Mouse (Mus musculus) cerebellum, adult 2 months (tissue): ENCODE results near the gene Foxn2. TPM values are rescaled to one million over a fixed set of nuclear protein-coding genes. Genes with fewer than 3 reads are reported as not detected.
A peak's percentile ranks its signal among the peaks of the same experiment; 100 is the strongest.

Experiments used
- DNase-seq, 2 experiments: peaks; one replicate each; pipeline ENCODE4 v3.0.0; 2021
- H3K27ac ChIP-seq: fragments of 200-500 bp; 2 replicates; pipeline ENCODE4 v1.5.1; 2012; ENCODE audit warnings: low read length, control low read depth, inconsistent platforms; ENCODE audit not compliant: insufficient read depth
- H3K27me3 ChIP-seq: fragments of 200-500 bp; 2 replicates; pipeline ENCODE4 v1.6.1; 2012; ENCODE audit warnings: inconsistent platforms, mild to moderate bottlenecking, low read length, moderate library complexity; ENCODE audit not compliant: control insufficient read depth, insufficient read depth
- H3K4me1 ChIP-seq: fragments of 200-500 bp; 2 replicates; pipeline ENCODE4 v1.6.1; 2011; ENCODE audit warnings: low read length; ENCODE audit not compliant: control insufficient read depth, insufficient read depth
- H3K4me3 ChIP-seq: fragments of 200-500 bp; replicated peaks from 2 replicates; pipeline ENCODE3; 2011; ENCODE audit warnings: mild to moderate bottlenecking, low read depth, low read length, control low read depth; ENCODE audit not compliant: insufficient read depth
- CTCF ChIP-seq: fragments of 200-500 bp; IDR thresholded peaks from 2 replicates; pipeline ENCODE4 v1.5.1; 2011; ENCODE audit warnings: low read depth, mild to moderate bottlenecking, control low read depth, low read length, moderate library complexity, borderline replicate concordance; ENCODE audit not compliant: insufficient read depth
- POLR2A ChIP-seq: fragments of 200-500 bp; IDR thresholded peaks from 2 replicates; pipeline ENCODE4 v1.6.1; 2011; ENCODE audit warnings: low read length, control low read depth, borderline replicate concordance; ENCODE audit not compliant: insufficient read depth
- WGBS: fragments of 180-500 bp; shearing (Covaris S2); methylation state at CpG from one replicate; pipeline ENCODE4 v1.1.7; 2018; 5-methylcytosine and 5-hydroxymethylcytosine counted together
- polyA plus RNA-seq: library from polyadenylated mRNA; depleted of rRNA; stranded (reverse); fragments of >200 nt; gene quantifications from 2 replicates; pipeline ENCODE4 v1.2.3, GENCODE M21; 2012

The Foxn2 gene
- polyA plus RNA-seq, 1 experiment = 20.1 TPM

DNA sequence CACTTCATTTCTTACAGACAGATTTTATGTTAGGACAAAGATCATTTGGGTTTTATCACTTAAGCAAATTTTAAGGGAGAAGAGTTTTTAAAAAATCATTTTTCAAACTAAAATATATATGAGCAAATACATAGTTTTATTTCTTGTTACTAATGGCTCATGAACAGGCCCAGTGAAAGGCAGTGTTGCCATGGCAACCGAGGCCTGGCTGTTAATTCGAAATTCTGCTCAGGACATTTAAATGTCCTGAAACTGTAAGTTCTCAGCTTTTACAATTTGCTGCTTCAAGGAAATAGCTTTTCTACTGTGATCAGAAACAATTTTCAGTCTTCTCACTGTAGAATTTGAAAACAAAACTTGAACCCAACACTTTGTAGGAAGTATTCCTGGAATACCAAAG, 33.3 kb downstream of the Foxn2 start:
- 45% methylated on average over 2 of the region's 2 CpGs for WGBS
- TF ChIP-seq CTCF (no peak), POLR2A (no peak)
- no peak for DNase-seq
- Histone ChIP-seq H3K4me1 (peaks cover 3% of the 10 kb centered on the region; the same call in 1 of the 2 replicates), H3K4me3 (no peak overlapping the region), H3K27ac (no peak overlapping the region), H3K27me3 (no peaks in the 10 kb centered on the region)

DNA sequence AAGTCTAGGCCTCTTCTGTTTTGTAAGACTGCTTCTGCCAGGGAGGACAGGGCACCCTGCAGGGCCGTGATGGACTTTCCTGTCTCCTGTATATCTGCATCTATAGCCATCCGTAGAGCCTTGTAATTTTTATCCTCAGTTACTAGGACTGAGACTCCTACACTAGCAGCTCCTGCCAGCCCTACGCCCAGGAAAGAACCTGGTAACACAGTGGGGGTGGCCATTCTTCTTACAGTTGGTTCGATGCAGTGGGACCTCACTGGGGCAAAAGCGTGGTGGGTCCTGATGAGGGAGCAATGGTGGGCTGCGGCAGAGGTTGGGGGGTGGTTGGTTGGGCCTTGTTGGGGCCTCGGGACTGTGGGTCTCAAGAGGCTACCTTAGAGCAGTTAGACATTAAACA, 36.7 kb downstream of the Foxn2 start:
- WGBS = 86% methylated on average over 7 of the region's 7 CpGs
- TF ChIP-seq CTCF = no peak
- peaks cover 10% of the 10 kb centered on the region for H3K4me1 ChIP-seq
- DNase-seq = no peak
- no peak overlapping the region for H3K4me3 ChIP-seq
- H3K27ac ChIP-seq = no peak overlapping the region
- no peaks in the 10 kb centered on the region for H3K27me3 ChIP-seq

GRCm38 (mm10) chr17:88477699-88478098, 37.2 kb downstream of the Foxn2 start:
- Histone ChIP-seq H3K4me1 (peaks cover 10% of the 10 kb centered on the region), H3K27ac (no peak overlapping the region), H3K27me3 (no peaks in the 10 kb centered on the region), H3K4me3 (no peak overlapping the region)
- DNase-seq = no peak
- TF ChIP-seq CTCF (no peak), POLR2A (no peak)

DNA sequence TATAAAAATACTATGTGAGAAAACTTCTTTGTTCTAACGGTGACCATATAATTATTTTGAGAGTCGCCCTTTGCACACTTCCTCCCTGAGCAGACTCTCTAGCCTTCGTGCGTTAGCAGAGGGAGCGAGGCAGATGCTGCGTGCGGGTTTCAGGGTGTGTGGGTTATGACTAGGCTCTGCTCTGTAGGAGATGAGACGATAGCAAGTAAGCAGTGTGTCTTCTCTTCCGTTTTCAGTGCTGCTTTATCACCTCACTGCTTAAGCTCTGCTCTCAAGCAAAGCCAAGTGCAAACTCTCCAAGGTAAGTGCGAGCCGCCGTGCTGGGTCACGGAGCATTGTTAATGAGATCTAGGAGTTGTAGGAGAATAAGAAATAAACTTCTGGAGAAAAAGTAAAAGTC, 38.5 kb downstream of the Foxn2 start:
- Histone ChIP-seq H3K4me1 (peaks cover 11% of the 10 kb centered on the region), H3K27ac (no peak overlapping the region; the same call in 1 of the 2 replicates), H3K4me3 (no peak overlapping the region), H3K27me3 (no peaks in the 10 kb centered on the region)
- 44% methylated on average over 13 of the region's 13 CpGs for WGBS
- TF ChIP-seq POLR2A = no peak
- TF ChIP-seq CTCF = no peak
- DNase-seq = peak in 1 of 2 experiments; percentile 36

DNA sequence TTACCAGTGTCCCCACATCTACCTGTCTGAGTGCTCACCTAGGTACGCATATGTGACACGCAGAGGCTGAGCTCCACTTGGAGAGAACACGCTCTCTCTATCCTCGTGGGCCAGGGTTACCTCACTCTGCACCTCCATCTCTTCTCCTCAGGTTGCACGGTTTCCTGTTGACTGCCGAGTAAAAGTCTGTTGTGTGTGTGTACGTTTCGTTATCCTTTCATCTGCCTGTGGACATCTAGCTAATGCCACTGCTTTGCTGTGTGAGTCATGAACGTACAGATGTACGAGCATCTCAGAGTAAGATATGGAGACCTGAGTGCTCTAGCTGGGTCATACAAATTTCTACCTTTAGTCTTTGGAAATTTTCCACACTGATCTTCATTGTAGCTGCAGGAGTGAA, 39.9 kb downstream of the Foxn2 start:
- Histone ChIP-seq H3K27me3 (no peaks in the 10 kb centered on the region), H3K27ac (no peak overlapping the region), H3K4me3 (no peak overlapping the region), H3K4me1 (peaks cover 11% of the 10 kb centered on the region)
- WGBS = 75% methylated on average over 10 of the region's 10 CpGs
- DNase-seq = no peak
- TF ChIP-seq CTCF (no peak), POLR2A (no peak)

GRCm38 (mm10) chr17:88481062-88481461, 40.6 kb downstream of the Foxn2 start:
- no peak overlapping the region for H3K27ac ChIP-seq
- H3K4me3 ChIP-seq = no peak overlapping the region
- WGBS = 80% methylated on average over 2 of the region's 2 CpGs
- TF ChIP-seq CTCF (no peak), POLR2A (no peak)
- no peaks in the 10 kb centered on the region for H3K27me3 ChIP-seq
- H3K4me1 ChIP-seq = peaks cover 11% of the 10 kb centered on the region
- no peak for DNase-seq

DNA sequence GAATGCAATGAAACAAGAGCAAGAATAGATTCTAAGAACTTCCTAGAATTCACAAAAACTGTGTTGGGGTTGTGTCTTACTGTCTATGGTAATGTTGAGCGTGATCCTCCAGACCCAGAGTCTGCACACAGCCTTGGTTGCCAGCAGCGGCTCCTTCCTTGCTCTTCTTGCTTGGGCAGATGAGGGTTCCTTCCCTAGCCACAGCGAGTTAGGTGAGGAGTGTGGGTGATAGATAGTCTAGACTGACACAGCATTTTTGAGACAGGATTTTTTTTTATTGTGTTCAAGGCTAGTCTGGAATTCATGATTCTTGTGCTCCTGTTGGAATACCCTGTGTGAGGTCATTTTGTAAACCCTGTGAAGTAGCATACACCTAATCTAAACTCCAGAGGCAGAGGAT, 41.1 kb downstream of the Foxn2 start:
- TF ChIP-seq POLR2A = no peak
- TF ChIP-seq CTCF = no peak
- no peak for DNase-seq
- no peaks in the 10 kb centered on the region for H3K27me3 ChIP-seq
- H3K4me3 ChIP-seq = no peak overlapping the region
- peaks cover 11% of the 10 kb centered on the region for H3K4me1 ChIP-seq
- 73% methylated on average over 3 of the region's 3 CpGs for WGBS
- no peak overlapping the region for H3K27ac ChIP-seq

DNA sequence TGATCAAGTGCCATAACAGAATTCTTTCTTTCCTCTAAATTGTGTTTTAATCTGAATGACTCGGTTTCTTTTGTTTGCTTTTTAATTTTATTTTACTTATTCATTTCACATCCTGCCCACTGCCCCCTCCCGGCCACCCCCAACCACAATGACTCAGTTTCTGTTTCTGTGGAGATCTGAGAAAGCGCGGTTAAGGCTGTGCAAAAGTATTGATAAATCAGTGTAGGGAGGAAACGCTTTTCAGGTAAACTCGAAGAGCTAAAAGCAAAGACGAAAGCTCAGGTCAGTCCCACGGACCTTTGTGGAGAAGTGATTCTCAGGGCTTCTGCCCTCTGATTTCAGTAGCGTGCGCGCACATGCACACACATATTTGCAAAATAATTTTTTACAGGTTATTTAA, 44.0 kb downstream of the Foxn2 start:
- Histone ChIP-seq H3K27ac (no peak overlapping the region), H3K4me1 (peaks cover 13% of the 10 kb centered on the region), H3K27me3 (no peaks in the 10 kb centered on the region), H3K4me3 (no peak overlapping the region)
- no peak for DNase-seq
- 89% methylated on average over 11 of the region's 11 CpGs for WGBS
- TF ChIP-seq CTCF = no peak

GRCm38 (mm10) chr17:88484951-88485350, 44.4 kb downstream of the Foxn2 start:
- Histone ChIP-seq H3K27ac (no peak overlapping the region), H3K4me1 (peaks cover 13% of the 10 kb centered on the region), H3K4me3 (no peak overlapping the region), H3K27me3 (no peaks in the 10 kb centered on the region)
- WGBS = 100% methylated on average over 1 of the region's 1 CpGs
- DNase-seq = no peak
- TF ChIP-seq POLR2A (no peak), CTCF (no peak)

- no peaks in the 10 kb centered on the region for H3K27me3 ChIP-seq
- peak overlapping the region; percentile 7 for H3K4me3 ChIP-seq
- peaks cover 27% of the 10 kb centered on the region for H3K4me1 ChIP-seq
- TF ChIP-seq POLR2A (no peak), CTCF (no peak)
- DNase-seq = peak; percentile 66 to 77
- WGBS = 12% methylated on average over 10 of the region's 10 CpGs
- H3K27ac ChIP-seq = peak overlapping the region; percentile 79
Observed at GRCm38 (mm10) chr17:88490546-88490945, 50.0 kb downstream of the Foxn2 start.
